Mouse (Mus musculus): ENCODE measurements around the gene Uox.

Gene Uox

GRCm38 (mm10) chr3:146628227-146628982 is 58.2 kb downstream of the Uox start:
- no peak for DNase-seq

GRCm38 (mm10) chr3:146632506-146632905 is 62.3 kb downstream of the Uox start:
- no peak for DNase-seq

- DNase-seq, result no peak
These were observed 71.7 kb downstream of the Uox start for GRCm38 (mm10) chr3:146641818-146642427.

- no peak for DNase-seq
These were observed 79.2 kb downstream of the Uox start for GRCm38 (mm10) chr3:146649311-146649894.

- no peak for DNase-seq
These were observed 80.5 kb downstream of the Uox start for GRCm38 (mm10) chr3:146650716-146651115.

GRCm38 (mm10) chr3:146651217-146651616 is 81.0 kb downstream of the Uox start, which contains the start of gene 4930503B20Rik:
Gene 4930503B20Rik (minus strand): TSS chr3:146651317.
- no peak for DNase-seq

- no peak for DNase-seq
These were observed 82.2 kb downstream of the Uox start for GRCm38 (mm10) chr3:146652431-146652830.

GRCm38 (mm10) chr3:146653692-146654091 is 83.5 kb downstream of the Uox start:
- no peak for DNase-seq

- DNase-seq, result no peak
These were observed 84.9 kb downstream of the Uox start for GRCm38 (mm10) chr3:146655111-146655577.

GRCm38 (mm10) chr3:146657433-146657832 is 87.2 kb downstream of the Uox start:
- DNase-seq, result no peak

GRCm38 (mm10) chr3:146658061-146658639 is 87.9 kb downstream of the Uox start:
- DNase-seq, result no peak

- DNase-seq, result no peak
These were observed 89.1 kb downstream of the Uox start for GRCm38 (mm10) chr3:146659321-146659720.

GRCm38 (mm10) chr3:146661001-146661400 is 90.8 kb downstream of the Uox start:
- DNase-seq, result no peak

- DNase-seq, result no peak
These were observed 91.7 kb downstream of the Uox start for GRCm38 (mm10) chr3:146661907-146662306.

GRCm38 (mm10) chr3:146671121-146671520 is 100.9 kb downstream of the Uox start:
- no peak for DNase-seq

- no peak for DNase-seq
These were observed 104.9 kb downstream of the Uox start for GRCm38 (mm10) chr3:146675101-146675500.

GRCm38 (mm10) chr3:146676193-146676592 is 106.0 kb downstream of the Uox start:
- no peak for DNase-seq

GRCm38 (mm10) chr3:146679646-146680045 is 109.4 kb downstream of the Uox start:
- DNase-seq, result no peak

- no peak for DNase-seq
These were observed 110.4 kb downstream of the Uox start for GRCm38 (mm10) chr3:146680625-146681024.

- no peak for DNase-seq
These were observed 111.5 kb downstream of the Uox start for GRCm38 (mm10) chr3:146681696-146682095.
